Mouse (Mus musculus) C2C12 (cell line): ENCODE data around the gene Rps26. TPM values are rescaled to one million over a fixed set of nuclear protein-coding genes. Genes with fewer than 3 reads are reported as not detected.

Experiments
- H3K27me3 ChIP-seq: one replicate; pipeline ENCODE4 v1.6.1; 2011; ENCODE audit not compliant: control insufficient read depth, insufficient read depth, insufficient read length
- H3K36me3 ChIP-seq: one replicate; pipeline ENCODE4 v1.6.1; 2011; ENCODE audit not compliant: control insufficient read depth, insufficient read depth
- H3K4me3 ChIP-seq: one replicate; pipeline ENCODE4 v1.5.1; 2011; ENCODE audit warnings: mild to moderate bottlenecking, control low read depth; ENCODE audit not compliant: poor library complexity, insufficient read depth, severe bottlenecking
- H3K79me2 ChIP-seq: one replicate; pipeline ENCODE4 v1.6.1; 2011; ENCODE audit not compliant: control insufficient read depth, insufficient read depth
- H3K79me3 ChIP-seq: one replicate; pipeline ENCODE4 v1.6.1; 2011; ENCODE audit warnings: low read depth, control low read depth
- H3ac ChIP-seq: one replicate; pipeline ENCODE3; 2011; ENCODE audit warnings: low read depth; ENCODE audit not compliant: control insufficient read depth, insufficient read length
- CEBPB ChIP-seq: IDR thresholded peaks from one replicate; pipeline ENCODE4 v1.6.1; 2011; ENCODE audit warnings: low read depth, mild to moderate bottlenecking, control low read depth, moderate library complexity
- CTCF ChIP-seq: IDR thresholded peaks from one replicate; pipeline ENCODE4 v1.5.1; 2011; ENCODE audit not compliant: control insufficient read depth, insufficient read depth, insufficient read length
- FOSL1 ChIP-seq: IDR thresholded peaks from one replicate; pipeline ENCODE4 v1.8.0; 2011; ENCODE audit warnings: mild to moderate bottlenecking, low read length; ENCODE audit not compliant: poor library complexity, insufficient read depth, severe bottlenecking
- MAX ChIP-seq: IDR thresholded peaks from one replicate; pipeline ENCODE4 v1.6.1; 2011; ENCODE audit warnings: mild to moderate bottlenecking, control low read depth
- MYOD1 ChIP-seq: IDR thresholded peaks from one replicate; pipeline ENCODE4 v1.6.1; 2011; ENCODE audit warnings: low read depth; ENCODE audit not compliant: control insufficient read depth, insufficient read length
- MYOG ChIP-seq: IDR thresholded peaks from one replicate; pipeline ENCODE4 v1.6.1; 2011; ENCODE audit not compliant: control insufficient read depth, insufficient read length; ENCODE audit errors: extremely low read depth
- USF1 ChIP-seq: IDR thresholded peaks from one replicate; pipeline ENCODE4 v1.6.1; 2011; ENCODE audit warnings: low read depth, mild to moderate bottlenecking, control low read depth, moderate library complexity
- polyA plus RNA-seq: library from polyadenylated mRNA; unstranded; fragments of >200 nt; fragmentation: generic; extraction: Trizol; gene quantifications from one replicate; pipeline ENCODE4 v1.2.1, GENCODE M21; 2012; ENCODE audit warnings: missing spikeins

Gene Rps26
- polyA plus RNA-seq, 1 experiment, result 2,179 TPM

GRCm38 (mm10) chr10:128590193-128590690 lies 36.3 kb downstream of the Rps26 start:
- H3ac ChIP-seq, result peak overlapping the region; percentile 55
- H3K79me3 ChIP-seq, result no peaks in the 10 kb centered on the region
- H3K79me2 ChIP-seq, result no peaks in the 10 kb centered on the region
- no peaks in the 10 kb centered on the region for H3K27me3 ChIP-seq
- peak overlapping the region; percentile 43 for H3K4me3 ChIP-seq
- H3K36me3 ChIP-seq, result no peaks in the 10 kb centered on the region
- TF ChIP-seq CTCF, result peak; percentile 72
- no peak for TF ChIP-seq CEBPB
- peak; percentile 71 for TF ChIP-seq MYOD1

GRCm38 (mm10) chr10:128589464-128590192 lies 36.9 kb downstream of the Rps26 start, which contains the start of gene Erbb3:
TSS of gene Erbb3 (minus strand) at chr10:128589652.
- no peaks in the 10 kb centered on the region for H3K79me3 ChIP-seq
- H3K27me3 ChIP-seq, result no peaks in the 10 kb centered on the region
- no peaks in the 10 kb centered on the region for H3K79me2 ChIP-seq
- H3ac ChIP-seq, result peak within 1 kb of the TSS; percentile 57
- H3K36me3 ChIP-seq, result no peaks in the 10 kb centered on the region
- no peak for TF ChIP-seq MAX
- TF ChIP-seq USF1, result no peak
- TF ChIP-seq CEBPB, result no peak
- TF ChIP-seq MYOG, result no peak
- TF ChIP-seq MYOD1, result no peak
- TF ChIP-seq CTCF, result no peak
- no peak for TF ChIP-seq FOSL1
- peak within 1 kb of the TSS; percentile 43 for H3K4me3 ChIP-seq

- no peaks in the 10 kb centered on the region for H3K79me2 ChIP-seq
- H3K79me3 ChIP-seq, result no peaks in the 10 kb centered on the region
- no peaks in the 10 kb centered on the region for H3K36me3 ChIP-seq
- H3ac ChIP-seq, result peak overlapping the region; percentile 57
- peak overlapping the region; percentile 43 for H3K4me3 ChIP-seq
- no peaks in the 10 kb centered on the region for H3K27me3 ChIP-seq
- TF ChIP-seq MYOD1, result no peak
These were observed 37.6 kb downstream of the Rps26 start for GRCm38 (mm10) chr10:128588775-128589463.

DNA sequence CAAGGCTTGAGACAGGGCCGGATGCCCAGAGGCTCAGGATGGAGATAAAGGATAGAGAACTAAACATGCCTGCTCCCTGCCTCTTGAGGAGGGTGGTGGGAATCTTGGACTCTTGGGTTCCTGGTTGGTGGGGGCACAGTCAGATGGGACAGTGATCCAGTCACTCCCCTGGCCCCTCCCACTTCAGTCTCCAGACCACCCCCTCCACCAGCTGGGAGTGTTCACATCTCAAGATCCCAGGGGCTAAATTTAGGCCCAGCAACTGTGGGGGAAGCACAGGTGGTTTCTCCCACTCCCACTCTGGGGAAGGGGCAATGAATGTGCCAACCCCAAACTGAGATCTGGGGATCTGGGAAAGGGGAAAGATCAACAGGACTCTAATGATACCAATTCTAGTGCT lies 38.4 kb downstream of the Rps26 start:
- Histone ChIP-seq H3K79me3 (no peaks in the 10 kb centered on the region), H3K27me3 (no peaks in the 10 kb centered on the region), H3K79me2 (no peaks in the 10 kb centered on the region), H3K4me3 (no peak overlapping the region), H3K36me3 (no peaks in the 10 kb centered on the region), H3ac (no peak overlapping the region)
- TF ChIP-seq MYOG (no peak), CTCF (no peak), CEBPB (no peak), USF1 (no peak), FOSL1 (no peak), MYOD1 (no peak), MAX (no peak)

DNA sequence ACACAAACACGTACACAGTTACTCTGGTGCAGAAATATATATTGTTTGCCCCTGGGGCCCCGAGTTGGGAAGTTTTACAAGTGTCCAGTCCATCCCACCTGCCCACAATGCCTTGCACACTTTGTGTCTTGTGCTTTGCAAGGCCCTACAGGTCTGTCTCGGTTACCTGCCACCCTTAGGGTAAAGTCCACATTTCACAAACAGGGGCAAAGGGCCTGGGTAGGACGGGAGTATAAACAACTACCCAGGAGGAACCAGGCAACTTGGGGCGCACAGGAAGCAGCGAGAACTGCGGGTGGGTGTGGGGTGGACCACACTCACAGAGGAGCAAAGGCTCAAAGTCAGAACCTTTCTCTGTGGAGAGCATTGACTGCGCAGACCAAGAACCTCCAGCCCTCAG lies 38.9 kb downstream of the Rps26 start:
- H3K4me3 ChIP-seq, result no peak overlapping the region
- no peaks in the 10 kb centered on the region for H3K79me2 ChIP-seq
- no peaks in the 10 kb centered on the region for H3K79me3 ChIP-seq
- TF ChIP-seq USF1 (no peak), CTCF (no peak), FOSL1 (no peak), MYOG (no peak), MYOD1 (no peak), MAX (no peak), CEBPB (no peak)
- no peak overlapping the region for H3ac ChIP-seq
- H3K36me3 ChIP-seq, result no peaks in the 10 kb centered on the region
- no peaks in the 10 kb centered on the region for H3K27me3 ChIP-seq
